Comparison of ENCODE assay signal across 8 mouse cellular contexts in the genomic region with DNA sequence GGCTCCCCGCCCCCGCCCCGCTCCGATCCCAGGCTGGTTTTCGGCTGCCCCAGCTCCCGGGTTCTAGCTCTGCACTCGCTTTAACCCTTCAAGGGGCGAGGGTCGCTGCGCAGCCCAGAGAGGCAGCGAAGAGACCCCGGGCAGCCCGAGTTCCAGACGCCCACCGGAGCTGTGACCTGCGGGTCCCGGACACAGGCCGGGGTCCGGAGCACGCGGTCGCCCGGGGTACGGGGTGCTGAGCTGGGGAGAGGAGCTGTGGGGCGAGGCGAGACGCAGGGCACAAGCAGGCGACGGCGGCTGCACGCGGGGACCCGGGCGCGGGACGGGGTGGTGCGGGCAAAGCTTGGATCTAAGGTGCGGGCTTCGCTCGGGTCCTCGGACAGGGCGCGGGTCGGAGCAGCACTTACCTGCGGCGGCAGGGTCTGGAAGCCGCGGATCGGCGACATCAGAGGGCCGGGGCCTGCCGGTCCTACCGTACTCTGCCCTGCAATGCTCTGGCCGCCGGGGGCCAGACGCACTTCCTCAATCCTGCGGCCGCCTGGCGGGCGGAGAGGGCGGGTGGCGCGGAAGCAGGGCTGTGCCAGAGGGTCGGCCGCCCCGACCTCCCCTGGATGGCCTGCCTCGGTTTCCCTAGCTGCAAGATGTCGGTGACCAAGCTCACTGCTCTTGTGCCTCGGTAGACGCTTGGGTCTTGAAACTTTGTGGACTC. TPM values are rescaled to one million over a fixed set of nuclear protein-coding genes. Genes with fewer than 3 reads are reported as not detected.
DNase-seq lines count a peak whose midpoint lies in the region; ATAC-seq lines count a peak whose summit lies in the region.

TSS of gene Lrrk1 (minus strand) at position 538 of the 709 bp plus-strand sequence.

- peak within 1 kb of the TSS; percentile 81 for H3K9ac ChIP-seq in embryonic facial prominence, embryonic 12.5 days
- peak within 1 kb of the TSS; percentile 88 for H3K9ac ChIP-seq in heart, embryonic 12.5 days
- H3K9ac ChIP-seq in kidney, embryonic 15.5 days = peak within 1 kb of the TSS; percentile 95

- peak within 1 kb of the TSS; percentile 73 for H3K4me2 ChIP-seq in embryonic facial prominence, embryonic 12.5 days (replicated peaks)
- peak within 1 kb of the TSS; percentile 96 for H3K4me2 ChIP-seq in heart, embryonic 12.5 days
- H3K4me2 ChIP-seq in kidney, embryonic 15.5 days = peak within 1 kb of the TSS; percentile 95

- DNase-seq in A20 (ENCODE audit: low read depth, low spot score) = peak; percentile 91
- DNase-seq in Muller cell, postnatal 12 days (ENCODE audit: inconsistent ontology term) = peak; percentile 81
- DNase-seq in lung, postnatal 14 days = peak; percentile 72
- DNase-seq in retina, embryonic 14.5 days (ENCODE audit: low spot score) = peak; percentile 67
- no peak for DNase-seq in right cerebral cortex, adult 18-20 months

- peak within 1 kb of the TSS; percentile 41; the same call in 1 of the 2 replicates for H3K27ac ChIP-seq in embryonic facial prominence, embryonic 12.5 days
- H3K27ac ChIP-seq in heart, embryonic 12.5 days (ENCODE audit: poor library complexity, severe bottlenecking) = peak within 1 kb of the TSS; percentile 41
- H3K27ac ChIP-seq in kidney, embryonic 15.5 days = peak within 1 kb of the TSS; percentile 79

- no peaks in the 10 kb centered on the region for H3K36me3 ChIP-seq in embryonic facial prominence, embryonic 12.5 days
- no peaks in the 10 kb centered on the region for H3K36me3 ChIP-seq in heart, embryonic 12.5 days
- H3K36me3 ChIP-seq in kidney, embryonic 15.5 days = no peaks in the 10 kb centered on the region

- peak within 1 kb of the TSS; percentile 66 for H3K4me3 ChIP-seq in embryonic facial prominence, embryonic 12.5 days
- peak within 1 kb of the TSS; percentile 69 for H3K4me3 ChIP-seq in heart, embryonic 12.5 days
- peak within 1 kb of the TSS; percentile 79 for H3K4me3 ChIP-seq in kidney, embryonic 15.5 days (replicated peaks)

- under 1% methylated on average over 69 of the region's 70 CpGs for WGBS in embryonic facial prominence, embryonic 12.5 days
- WGBS in heart, embryonic 12.5 days = under 1% methylated on average over 70 of the region's 70 CpGs
- under 1% methylated on average over 70 of the region's 70 CpGs for WGBS in kidney, embryonic 15.5 days

- no peaks in the 10 kb centered on the region for H3K4me1 ChIP-seq in embryonic facial prominence, embryonic 12.5 days
- H3K4me1 ChIP-seq in heart, embryonic 12.5 days (replicated peaks) = 0 out of 2 replicates have a peak, but pooled peaks cover 6% of the 10 kb centered on the region
- peaks cover 35% of the 10 kb centered on the region for H3K4me1 ChIP-seq in kidney, embryonic 15.5 days

- ATAC-seq in embryonic facial prominence, embryonic 12.5 days (ENCODE audit: insufficient number of reproducible peaks, insufficient read depth, low FRiP score, low TSS enrichment) = peak; percentile 75
- peak; percentile 81 for ATAC-seq in heart, embryonic 12.5 days (ENCODE audit: insufficient number of reproducible peaks, low FRiP score)
- peak; percentile 87 for ATAC-seq in kidney, embryonic 15.5 days (replicated peaks; ENCODE audit: low FRiP score)

- no peaks in the 10 kb centered on the region for H3K9me3 ChIP-seq in embryonic facial prominence, embryonic 12.5 days
- H3K9me3 ChIP-seq in heart, embryonic 12.5 days (replicated peaks) = no peaks in the 10 kb centered on the region
- H3K9me3 ChIP-seq in kidney, embryonic 15.5 days (replicated peaks) = no peaks in the 10 kb centered on the region

- H3K27me3 ChIP-seq in embryonic facial prominence, embryonic 12.5 days = no peaks in the 10 kb centered on the region
- no peaks in the 10 kb centered on the region for H3K27me3 ChIP-seq in heart, embryonic 12.5 days (replicated peaks)
- H3K27me3 ChIP-seq in kidney, embryonic 15.5 days = no peaks in the 10 kb centered on the region

RNA-seq across cellular contexts. Expression of gene Lrrk1, which starts in this region (rescaled TPM):
- polyA plus RNA-seq in embryonic facial prominence, embryonic 12.5 days (2016; fragmentation: Nextera tagmentation; extraction: Ambion mirVana) = 12.2 and 12.4 TPM in 2 replicates
- polyA plus RNA-seq in heart, embryonic 12.5 days (2016; fragmentation: Nextera tagmentation; extraction: Ambion mirVana) = 9.1 and 9.8 TPM in 2 replicates
- polyA plus RNA-seq in kidney, embryonic 15.5 days (2015; fragmentation: Nextera tagmentation; extraction: Ambion mirVana) = 15.2 and 17.2 TPM in 2 replicates
